Mouse (Mus musculus) C2C12 (cell line): ENCODE measurements around the gene Memo1. TPM values are rescaled to one million over a fixed set of nuclear protein-coding genes. Genes with fewer than 3 reads are reported as not detected.
"Not testable (repeated sequence)": the region's sequence is repeated elsewhere in the genome, so short reads cannot be mapped to it uniquely, and the experiment has no call there.

Source experiments
- H3K27me3 ChIP-seq: one replicate; pipeline ENCODE4 v1.6.1; 2011; ENCODE audit not compliant: control insufficient read depth, insufficient read depth, insufficient read length
- H3K36me3 ChIP-seq: one replicate; pipeline ENCODE4 v1.6.1; 2011; ENCODE audit not compliant: control insufficient read depth, insufficient read depth
- H3K4me3 ChIP-seq: one replicate; pipeline ENCODE4 v1.5.1; 2011; ENCODE audit warnings: mild to moderate bottlenecking, control low read depth; ENCODE audit not compliant: poor library complexity, insufficient read depth, severe bottlenecking
- H3K79me2 ChIP-seq: one replicate; pipeline ENCODE4 v1.6.1; 2011; ENCODE audit not compliant: control insufficient read depth, insufficient read depth
- H3K79me3 ChIP-seq: one replicate; pipeline ENCODE4 v1.6.1; 2011; ENCODE audit warnings: low read depth, control low read depth
- H3ac ChIP-seq: one replicate; pipeline ENCODE3; 2011; ENCODE audit warnings: low read depth; ENCODE audit not compliant: control insufficient read depth, insufficient read length
- CEBPB ChIP-seq: IDR thresholded peaks from one replicate; pipeline ENCODE4 v1.6.1; 2011; ENCODE audit warnings: low read depth, mild to moderate bottlenecking, control low read depth, moderate library complexity
- CTCF ChIP-seq: IDR thresholded peaks from one replicate; pipeline ENCODE4 v1.5.1; 2011; ENCODE audit not compliant: control insufficient read depth, insufficient read depth, insufficient read length
- FOSL1 ChIP-seq: IDR thresholded peaks from one replicate; pipeline ENCODE4 v1.8.0; 2011; ENCODE audit warnings: mild to moderate bottlenecking, low read length; ENCODE audit not compliant: poor library complexity, insufficient read depth, severe bottlenecking
- MAX ChIP-seq: IDR thresholded peaks from one replicate; pipeline ENCODE4 v1.6.1; 2011; ENCODE audit warnings: mild to moderate bottlenecking, control low read depth
- MYOD1 ChIP-seq: IDR thresholded peaks from one replicate; pipeline ENCODE4 v1.6.1; 2011; ENCODE audit warnings: low read depth; ENCODE audit not compliant: control insufficient read depth, insufficient read length
- MYOG ChIP-seq: IDR thresholded peaks from one replicate; pipeline ENCODE4 v1.6.1; 2011; ENCODE audit not compliant: control insufficient read depth, insufficient read length; ENCODE audit errors: extremely low read depth
- USF1 ChIP-seq: IDR thresholded peaks from one replicate; pipeline ENCODE4 v1.6.1; 2011; ENCODE audit warnings: low read depth, mild to moderate bottlenecking, control low read depth, moderate library complexity
- polyA plus RNA-seq: library from polyadenylated mRNA; unstranded; fragments of >200 nt; fragmentation: generic; extraction: Trizol; gene quantifications from one replicate; pipeline ENCODE4 v1.2.1, GENCODE M21; 2012; ENCODE audit warnings: missing spikeins

Memo1 gene
- polyA plus RNA-seq, 1 experiment = 63.5 TPM

DNA sequence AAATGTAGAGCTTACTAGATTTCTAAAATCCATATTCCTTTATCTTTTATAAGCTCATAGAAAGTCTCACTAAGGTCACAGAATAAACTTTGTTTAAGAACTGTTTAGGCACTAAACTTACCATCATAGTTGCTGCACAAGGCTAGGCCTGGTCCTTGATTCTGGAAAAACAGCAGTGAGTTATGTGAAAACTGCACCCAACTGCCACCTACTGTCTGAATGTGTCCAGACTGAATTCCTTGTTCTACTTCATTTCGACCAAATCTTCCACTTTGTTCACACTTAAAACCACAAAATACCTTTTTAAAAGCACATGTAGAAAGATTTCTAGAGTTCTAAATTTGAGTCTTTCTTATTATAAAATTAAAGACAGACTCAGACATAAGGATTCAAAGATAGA, 101.9 kb downstream of the Memo1 start:
- H3ac ChIP-seq = no peak overlapping the region
- TF ChIP-seq MAX (no peak), CTCF (no peak), FOSL1 (no peak), CEBPB (no peak), USF1 (no peak), MYOG (no peak), MYOD1 (no peak)
- H3K79me2 ChIP-seq = no peaks in the 10 kb centered on the region
- H3K4me3 ChIP-seq = no peak overlapping the region
- no peaks in the 10 kb centered on the region for H3K79me3 ChIP-seq
- H3K27me3 ChIP-seq = no peaks in the 10 kb centered on the region
- peaks cover 15% of the 10 kb centered on the region for H3K36me3 ChIP-seq

DNA sequence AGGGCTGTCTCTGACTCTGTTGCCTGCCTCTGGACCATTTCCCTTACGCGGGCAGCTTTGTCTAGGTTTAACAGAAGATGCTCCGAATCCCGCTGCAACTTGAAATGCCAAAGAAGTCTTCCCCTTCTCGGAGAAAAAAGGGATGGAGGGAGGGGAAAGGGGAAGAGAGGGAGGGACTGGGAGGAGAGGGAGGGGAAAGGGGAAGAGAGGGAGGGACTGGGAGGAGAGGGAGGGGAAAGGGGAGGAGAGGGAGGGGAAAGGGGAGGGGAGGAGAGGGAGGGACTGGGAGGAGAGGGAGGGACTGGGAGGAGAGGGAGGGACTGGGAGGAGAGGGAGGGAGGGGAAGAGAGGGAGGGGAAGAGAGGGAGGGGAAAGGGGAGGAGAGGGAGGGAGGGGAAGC, 103.9 kb downstream of the Memo1 start:
- H3ac ChIP-seq = no peak overlapping the region
- TF ChIP-seq CTCF (no peak), FOSL1 (no peak), MAX (no peak)
- peaks cover 13% of the 10 kb centered on the region for H3K36me3 ChIP-seq
- H3K27me3 ChIP-seq = no peaks in the 10 kb centered on the region
- H3K79me3 ChIP-seq = no peaks in the 10 kb centered on the region
- H3K79me2 ChIP-seq = no peaks in the 10 kb centered on the region
- no peak overlapping the region for H3K4me3 ChIP-seq

DNA sequence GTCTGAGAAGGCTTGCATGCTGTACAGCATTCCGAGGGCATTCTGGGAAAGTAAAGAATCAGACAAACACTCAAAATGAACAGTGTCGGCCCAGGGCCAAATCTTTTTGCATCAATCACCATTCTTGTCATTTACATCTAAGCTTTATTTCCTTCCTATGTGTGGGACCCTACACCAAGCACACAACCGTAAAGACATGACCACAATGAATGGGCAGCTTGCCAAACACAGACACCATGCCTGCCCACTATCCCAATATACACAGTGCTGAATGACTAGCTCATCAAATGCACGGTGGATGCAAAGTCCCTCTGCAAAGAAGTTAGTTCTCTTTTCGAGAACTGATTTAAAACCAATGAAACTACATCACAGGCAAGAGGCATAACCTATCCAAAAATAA, 109.1 kb downstream of the Memo1 start:
- TF ChIP-seq MYOG (no peak), MAX (no peak), FOSL1 (no peak), USF1 (no peak), CEBPB (no peak), CTCF (no peak), MYOD1 (no peak)
- Histone ChIP-seq H3K79me2 (no peaks in the 10 kb centered on the region), H3K27me3 (no peaks in the 10 kb centered on the region), H3K79me3 (no peaks in the 10 kb centered on the region), H3ac (no peak overlapping the region), H3K4me3 (no peak overlapping the region), H3K36me3 (peaks cover 17% of the 10 kb centered on the region)

DNA sequence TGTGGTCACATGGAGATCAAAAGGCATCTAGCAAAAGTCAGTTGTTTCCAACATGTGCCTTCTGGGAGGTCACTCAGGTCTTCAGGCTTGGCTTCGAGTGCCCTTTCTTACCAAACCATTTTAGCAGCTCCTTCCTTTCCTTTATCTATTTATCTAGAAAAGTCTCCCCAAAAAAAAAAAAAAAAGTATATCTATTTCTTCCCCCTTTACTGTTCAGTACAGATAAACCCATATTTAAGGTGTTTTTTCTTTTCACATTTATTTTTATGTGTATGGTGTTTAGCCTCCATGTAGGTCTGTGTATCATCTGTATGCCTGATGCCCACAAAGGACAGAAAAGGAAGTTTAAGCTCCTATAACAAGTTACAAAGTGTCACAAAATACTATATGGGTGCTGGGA, 110.6 kb downstream of the Memo1 start:
- Histone ChIP-seq H3K36me3 (peaks cover 17% of the 10 kb centered on the region), H3K79me2 (no peaks in the 10 kb centered on the region), H3K4me3 (no peak overlapping the region), H3ac (no peak overlapping the region), H3K27me3 (no peaks in the 10 kb centered on the region), H3K79me3 (no peaks in the 10 kb centered on the region)
- TF ChIP-seq FOSL1 (no peak), MYOG (no peak), CEBPB (no peak), CTCF (no peak), MYOD1 (no peak), MAX (no peak)

DNA sequence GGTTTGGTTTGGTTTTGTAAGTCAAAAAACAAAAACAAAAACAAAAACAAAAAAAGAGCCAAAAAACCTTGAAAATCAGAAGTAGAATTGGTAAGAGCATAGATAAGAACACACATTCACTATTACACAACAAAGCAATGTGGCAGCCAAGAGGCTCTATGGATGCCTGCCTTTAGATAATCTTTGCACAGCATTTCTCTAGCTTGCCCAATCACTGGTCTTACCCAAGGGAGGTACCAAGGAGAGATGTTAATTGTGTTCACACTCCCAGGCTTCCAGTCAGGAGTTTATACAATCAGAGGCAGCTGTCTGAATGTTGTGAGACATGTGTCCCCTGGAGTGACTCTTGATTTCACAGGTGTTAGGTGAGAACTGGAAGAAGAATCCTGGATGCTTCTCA, 114.4 kb downstream of the Memo1 start:
- Histone ChIP-seq H3K27me3 (no peaks in the 10 kb centered on the region), H3K36me3 (peaks cover 5% of the 10 kb centered on the region), H3K79me3 (no peaks in the 10 kb centered on the region), H3ac (no peak overlapping the region), H3K4me3 (no peak overlapping the region), H3K79me2 (no peaks in the 10 kb centered on the region)
- no peak for TF ChIP-seq CEBPB
- no peak for TF ChIP-seq MYOD1
- TF ChIP-seq FOSL1 = no peak
- TF ChIP-seq CTCF = no peak
- TF ChIP-seq MAX = no peak
- TF ChIP-seq MYOG = no peak

DNA sequence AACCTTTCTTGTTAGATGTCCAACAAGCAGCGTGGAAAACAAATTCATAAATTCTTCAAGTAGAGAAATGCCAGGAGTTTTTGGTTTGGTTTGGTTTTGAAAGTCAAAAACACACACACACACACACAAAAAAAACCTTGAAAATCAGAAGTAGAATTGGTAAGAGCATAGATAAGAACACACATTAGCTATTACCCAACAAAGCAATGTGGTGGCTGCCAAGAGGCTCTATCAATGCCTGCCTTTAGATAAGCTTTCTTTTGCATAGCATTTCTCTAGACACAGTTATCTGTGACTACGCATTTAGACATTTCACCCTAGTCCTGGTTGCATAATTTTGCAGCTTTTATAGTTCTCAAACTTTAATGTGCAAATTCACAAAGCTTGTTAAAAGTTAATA, 115.7 kb downstream of the Memo1 start:
- not testable (repeated sequence) for H3ac ChIP-seq, H3K79me2 ChIP-seq, H3K36me3 ChIP-seq, H3K79me3 ChIP-seq, H3K4me3 ChIP-seq, H3K27me3 ChIP-seq

DNA sequence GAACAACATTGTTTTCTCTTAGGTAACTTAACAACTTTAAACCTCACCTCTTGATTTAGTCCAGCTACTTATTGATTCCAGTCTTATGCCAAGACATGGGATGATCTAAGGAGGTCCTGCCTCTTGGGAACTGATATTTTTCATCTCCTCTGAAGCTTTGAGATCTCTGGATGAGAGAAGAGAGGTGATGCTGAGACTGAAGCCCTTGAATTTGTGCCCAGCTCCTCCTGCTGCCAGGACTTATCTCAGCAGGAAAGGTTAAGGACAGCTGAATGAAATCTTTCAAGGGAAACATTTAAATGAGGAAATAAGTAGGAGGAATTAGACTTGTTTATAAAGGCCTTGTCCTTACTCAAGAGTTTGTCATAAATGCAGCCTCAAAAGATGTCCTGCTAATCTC, 121.6 kb downstream of the Memo1 start:
- Histone ChIP-seq H3K4me3 (no peak overlapping the region), H3K79me3 (no peaks in the 10 kb centered on the region), H3K27me3 (no peaks in the 10 kb centered on the region), H3ac (no peak overlapping the region), H3K36me3 (no peaks in the 10 kb centered on the region), H3K79me2 (no peaks in the 10 kb centered on the region)
- TF ChIP-seq MAX = no peak
